Mouse (Mus musculus) myocyte (in vitro differentiated cells): ENCODE results near the gene Chn1.

Source experiments
- CEBPB ChIP-seq: IDR thresholded peaks from 2 replicates; pipeline ENCODE4 v1.6.1; 2011; ENCODE audit warnings: mild to moderate bottlenecking, moderate library complexity; ENCODE audit not compliant: poor library complexity, insufficient read depth, severe bottlenecking
- E2F4 ChIP-seq: IDR thresholded peaks from one replicate; pipeline ENCODE4 v1.6.1; 2011; ENCODE audit warnings: mild to moderate bottlenecking, control low read depth, moderate library complexity; ENCODE audit not compliant: insufficient read depth
- MAX ChIP-seq: IDR thresholded peaks from one replicate; pipeline ENCODE4 v1.6.1; 2011; ENCODE audit warnings: low read depth, mild to moderate bottlenecking, control low read depth
- MYOG ChIP-seq, 3 experiments: IDR thresholded peaks; one replicate each; pipeline ENCODE4 v1.6.1; 2011; ENCODE audit warnings: control low read depth in 2 of 3, low read depth in 2 of 3, mild to moderate bottlenecking in 2 of 3; ENCODE audit not compliant: insufficient read length in 2 of 3, control insufficient read depth in 1 of 3, insufficient read depth in 1 of 3
- POLR2A ChIP-seq: IDR thresholded peaks from one replicate; pipeline ENCODE4 v1.6.1; 2011; ENCODE audit warnings: low read depth, mild to moderate bottlenecking, control low read depth, moderate library complexity; ENCODE audit not compliant: insufficient read length
- POLR2AphosphoS2 ChIP-seq: IDR thresholded peaks from one replicate; pipeline ENCODE4 v1.6.1; 2011; ENCODE audit warnings: low read depth, control low read depth; ENCODE audit not compliant: insufficient read length
- REST ChIP-seq: IDR thresholded peaks from one replicate; pipeline ENCODE4 v1.6.1; 2011; ENCODE audit warnings: mild to moderate bottlenecking, control low read depth, moderate library complexity; ENCODE audit not compliant: insufficient read depth, insufficient read length
- SRF ChIP-seq: IDR thresholded peaks from one replicate; pipeline ENCODE4 v1.6.1; 2011; ENCODE audit warnings: low read depth; ENCODE audit not compliant: control insufficient read depth, insufficient read length
- TCF12 ChIP-seq: IDR thresholded peaks from one replicate; pipeline ENCODE4 v1.6.1; 2011; ENCODE audit warnings: mild to moderate bottlenecking, control low read depth; ENCODE audit not compliant: poor library complexity, insufficient read depth, severe bottlenecking
- TCF3 ChIP-seq: IDR thresholded peaks from one replicate; pipeline ENCODE4 v1.6.1; 2011; ENCODE audit warnings: low read depth, control low read depth; ENCODE audit not compliant: insufficient read length
- USF1 ChIP-seq: IDR thresholded peaks from one replicate; pipeline ENCODE4 v1.6.1; 2011; ENCODE audit warnings: low read depth, mild to moderate bottlenecking, control low read depth, moderate library complexity

DNA sequence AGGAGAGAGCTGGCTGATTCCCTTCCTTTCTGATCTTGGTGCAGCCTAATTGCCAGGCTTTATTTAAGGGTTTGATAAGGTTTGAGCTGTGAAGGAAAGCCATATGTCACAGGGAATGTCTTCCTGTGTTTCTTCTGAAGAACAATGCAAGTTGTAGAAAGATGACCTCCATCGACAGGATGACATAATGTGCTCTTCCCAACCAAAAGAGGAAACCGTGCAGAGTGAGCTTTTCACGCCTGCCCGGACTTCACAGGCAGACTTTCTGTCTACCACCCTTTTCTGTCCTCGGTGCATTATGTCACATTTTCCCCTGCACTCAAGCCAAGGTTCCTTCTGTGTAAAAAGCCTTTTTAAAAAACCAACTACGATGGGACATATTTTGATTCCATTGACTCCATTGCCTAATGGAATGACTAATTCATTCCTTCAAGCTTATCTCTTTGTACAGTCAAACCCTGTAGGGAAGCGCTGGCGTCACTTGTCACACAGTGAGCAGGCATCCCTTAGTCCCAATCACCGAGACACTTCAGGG lies 7.3 kb upstream of the Chn1 start:
- TF ChIP-seq REST (no peak), POLR2A (no peak), MAX (no peak), E2F4 (no peak), POLR2AphosphoS2 (no peak), TCF3 (no peak), MYOG (IDR thresholded peaks at IDR 0.05; ENCODE audit: control insufficient read depth in 1 of 3, insufficient read depth in 1 of 3, insufficient read length in 2 of 3, low read depth in 2 of 3) (no peak), USF1 (no peak), SRF (no peak), TCF12 (no peak), CEBPB (no peak)
